Mouse (Mus musculus) G1E-ER4 (cell line): Measurements from ENCODE around the gene Sdccag8. TPM values are rescaled to one million over a fixed set of nuclear protein-coding genes. Genes with fewer than 3 reads are reported as not detected.

Experiments
- GATA1 ChIP-seq: IDR thresholded peaks from one replicate; pipeline ENCODE4 v1.8.0; 2012; ENCODE audit warnings: low read length, inconsistent platforms
- polyA plus RNA-seq: library from polyadenylated mRNA; stranded (reverse); fragments of >175 nt; gene quantifications from 2 replicates; pipeline ENCODE4 v1.2.3, GENCODE M21; 2012

Gene Sdccag8
- polyA plus RNA-seq, 1 experiment = 2.0 TPM

GRCm38 (mm10) chr1:176903741-176904140 lies 89.3 kb downstream of the Sdccag8 start:
- no peak for TF ChIP-seq GATA1

GRCm38 (mm10) chr1:176915946-176916345 lies 101.5 kb downstream of the Sdccag8 start:
- no peak for TF ChIP-seq GATA1

- no peak for TF ChIP-seq GATA1
Observed at GRCm38 (mm10) chr1:176919486-176919885, 105.0 kb downstream of the Sdccag8 start.

GRCm38 (mm10) chr1:176922842-176923241 lies 108.4 kb downstream of the Sdccag8 start:
- TF ChIP-seq GATA1 = no peak

GRCm38 (mm10) chr1:176926009-176926408 lies 111.5 kb downstream of the Sdccag8 start:
- TF ChIP-seq GATA1 = no peak

- TF ChIP-seq GATA1 = no peak
Observed at GRCm38 (mm10) chr1:176927312-176927711, 112.9 kb downstream of the Sdccag8 start.

GRCm38 (mm10) chr1:176929710-176930109 lies 115.2 kb downstream of the Sdccag8 start:
- no peak for TF ChIP-seq GATA1

- no peak for TF ChIP-seq GATA1
Observed at GRCm38 (mm10) chr1:176930574-176930973, 116.1 kb downstream of the Sdccag8 start.

- no peak for TF ChIP-seq GATA1
Observed at GRCm38 (mm10) chr1:176930981-176931500, 116.6 kb downstream of the Sdccag8 start.

- no peak for TF ChIP-seq GATA1
Observed at GRCm38 (mm10) chr1:176931511-176931910, 117.1 kb downstream of the Sdccag8 start.

- no peak for TF ChIP-seq GATA1
Observed at GRCm38 (mm10) chr1:176932320-176932950, 118.0 kb downstream of the Sdccag8 start.

GRCm38 (mm10) chr1:176933319-176933718 lies 118.9 kb downstream of the Sdccag8 start:
- no peak for TF ChIP-seq GATA1

GRCm38 (mm10) chr1:176934043-176934762 lies 119.7 kb downstream of the Sdccag8 start:
- no peak for TF ChIP-seq GATA1

- TF ChIP-seq GATA1 = no peak
Observed at GRCm38 (mm10) chr1:176939901-176940341, 125.5 kb downstream of the Sdccag8 start.

- TF ChIP-seq GATA1 = no peak
Observed at GRCm38 (mm10) chr1:176943126-176943525, 128.7 kb downstream of the Sdccag8 start.

GRCm38 (mm10) chr1:176943987-176944386 lies 129.5 kb downstream of the Sdccag8 start:
- TF ChIP-seq GATA1 = no peak
